Mouse (Mus musculus): ENCODE data around the gene Dhx37. TPM values are rescaled to one million over a fixed set of nuclear protein-coding genes. Genes with fewer than 3 reads are reported as not detected.
A peak's percentile ranks its signal among the peaks of the same experiment; 100 is the strongest.
"Not testable (repeated sequence)": the region's sequence is repeated elsewhere in the genome, so short reads cannot be mapped to it uniquely, and the experiment has no call there.

Dhx37 gene
- polyA plus RNA-seq, 1 experiment from 2014 or later, result 11.1 TPM

DNA sequence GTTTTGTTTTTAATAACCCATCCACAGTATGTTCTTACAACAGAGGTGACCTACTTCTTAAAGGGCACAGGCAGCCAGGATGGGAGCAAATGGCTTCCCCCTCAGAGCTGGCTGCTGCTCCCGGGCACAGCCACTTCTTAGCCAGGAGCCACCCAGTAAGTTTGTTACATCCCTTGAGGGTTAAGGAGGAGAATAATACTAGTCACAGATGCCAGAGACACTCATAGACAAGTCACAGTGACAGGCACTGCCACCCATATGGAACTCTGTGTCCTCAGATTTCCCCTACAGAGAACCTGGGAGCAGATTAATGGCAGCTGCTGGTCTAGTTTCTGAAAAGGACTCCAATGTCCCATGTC is 41.3 kb downstream of the Dhx37 start:
- Histone ChIP-seq H3K4me3 (ENCODE audit: low read depth, low read length) (peak overlapping the region; percentile 13; the same call in 1 of the 2 replicates), H3K27me3 (ENCODE audit: control insufficient read depth, insufficient read depth, low read length) (no peaks in the 10 kb centered on the region), H3K4me2 (ENCODE audit: low read depth) (no peak overlapping the region; the same call in 1 of the 2 replicates), H3K4me1 (ENCODE audit: control insufficient read depth, insufficient read depth, low read length) (peaks cover 21% of the 10 kb centered on the region), H3K27ac (ENCODE audit: low read depth, low read length) (peak overlapping the region; percentile 97), H3K36me3 (ENCODE audit: control insufficient read depth, insufficient read depth, low read length) (no peaks in the 10 kb centered on the region), H3K9me3 (ENCODE audit: control insufficient read depth, low read length) (no peaks in the 10 kb centered on the region), H3K9ac (ENCODE audit: low read length) (peak overlapping the region; percentile 18; the same call in 1 of the 2 replicates)
- DNase-seq (ENCODE audit: low spot score) (no peak), ATAC-seq (ENCODE audit: insufficient read depth, low FRiP score, low TSS enrichment) (no peak)
- whole genome bisulfite sequencing, result 47% methylated on average over 1 of the region's 1 CpGs

DNA sequence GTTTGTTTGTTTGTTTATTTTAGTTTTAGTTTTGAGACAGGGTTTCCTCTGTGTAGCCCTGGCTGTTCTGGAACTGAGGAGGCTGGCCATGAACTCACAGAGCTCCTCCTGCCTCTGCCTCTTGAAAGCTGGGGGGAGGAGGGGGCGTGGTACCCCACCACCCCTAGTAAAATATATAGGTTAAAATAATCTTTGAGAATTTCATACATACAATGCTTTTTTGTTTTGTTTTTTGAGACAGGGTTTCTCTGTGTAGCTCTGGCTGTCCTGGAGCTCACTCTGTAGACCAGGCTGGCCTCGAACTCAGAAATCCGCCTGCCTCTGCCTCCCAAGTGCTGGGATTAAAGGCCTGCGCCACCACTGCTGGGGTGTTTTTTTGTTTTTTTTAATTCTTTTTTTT is 41.7 kb downstream of the Dhx37 start:
- H3K27ac ChIP-seq (ENCODE audit: low read depth, low read length); H3K27me3 ChIP-seq (ENCODE audit: control insufficient read depth, insufficient read depth, low read length); H3K4me3 ChIP-seq (ENCODE audit: low read depth, low read length); ATAC-seq (ENCODE audit: insufficient read depth, low FRiP score, low TSS enrichment); H3K9me3 ChIP-seq (ENCODE audit: control insufficient read depth, low read length); H3K4me2 ChIP-seq (ENCODE audit: low read depth); H3K36me3 ChIP-seq (ENCODE audit: control insufficient read depth, insufficient read depth, low read length); H3K9ac ChIP-seq (ENCODE audit: low read length); DNase-seq (ENCODE audit: low spot score): not testable (repeated sequence)
- 98% methylated on average over 4 of the region's 4 CpGs for WGBS
- peaks cover 21% of the 10 kb centered on the region for H3K4me1 ChIP-seq (ENCODE audit: control insufficient read depth, insufficient read depth, low read length)

DNA sequence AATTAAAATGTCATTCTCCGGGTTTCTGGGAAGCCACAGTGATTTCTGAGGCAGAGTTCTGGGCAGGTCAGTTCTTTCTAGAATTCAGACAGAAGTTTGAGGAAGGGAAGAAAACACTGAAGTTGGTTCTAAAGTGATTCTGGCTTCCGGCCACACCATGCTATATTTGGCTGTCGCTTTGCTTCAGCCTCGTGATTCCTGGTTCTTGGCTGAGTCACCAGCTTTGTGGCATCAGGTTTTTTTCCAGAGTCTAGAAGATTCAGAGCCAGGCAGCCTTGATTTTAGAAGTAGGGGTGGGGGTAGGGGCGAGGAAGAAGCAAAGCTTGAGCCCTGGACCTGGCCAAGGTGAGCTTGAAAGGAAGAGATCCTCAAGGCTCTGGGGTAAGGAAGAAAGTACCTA is 42.3 kb downstream of the Dhx37 start:
- WGBS, result 91% methylated on average over 5 of the region's 5 CpGs
- Histone ChIP-seq H3K36me3 (ENCODE audit: control insufficient read depth, insufficient read depth, low read length) (no peaks in the 10 kb centered on the region), H3K27ac (ENCODE audit: low read depth, low read length) (no peak overlapping the region), H3K27me3 (ENCODE audit: control insufficient read depth, insufficient read depth, low read length) (no peaks in the 10 kb centered on the region), H3K9ac (ENCODE audit: low read length) (no peak overlapping the region), H3K4me1 (ENCODE audit: control insufficient read depth, insufficient read depth, low read length) (peaks cover 21% of the 10 kb centered on the region), H3K4me3 (ENCODE audit: low read depth, low read length) (no peak overlapping the region), H3K9me3 (ENCODE audit: control insufficient read depth, low read length) (no peaks in the 10 kb centered on the region), H3K4me2 (ENCODE audit: low read depth) (no peak overlapping the region)
- ATAC-seq (ENCODE audit: insufficient read depth, low FRiP score, low TSS enrichment) (no peak), DNase-seq (ENCODE audit: low spot score) (no peak)

DNA sequence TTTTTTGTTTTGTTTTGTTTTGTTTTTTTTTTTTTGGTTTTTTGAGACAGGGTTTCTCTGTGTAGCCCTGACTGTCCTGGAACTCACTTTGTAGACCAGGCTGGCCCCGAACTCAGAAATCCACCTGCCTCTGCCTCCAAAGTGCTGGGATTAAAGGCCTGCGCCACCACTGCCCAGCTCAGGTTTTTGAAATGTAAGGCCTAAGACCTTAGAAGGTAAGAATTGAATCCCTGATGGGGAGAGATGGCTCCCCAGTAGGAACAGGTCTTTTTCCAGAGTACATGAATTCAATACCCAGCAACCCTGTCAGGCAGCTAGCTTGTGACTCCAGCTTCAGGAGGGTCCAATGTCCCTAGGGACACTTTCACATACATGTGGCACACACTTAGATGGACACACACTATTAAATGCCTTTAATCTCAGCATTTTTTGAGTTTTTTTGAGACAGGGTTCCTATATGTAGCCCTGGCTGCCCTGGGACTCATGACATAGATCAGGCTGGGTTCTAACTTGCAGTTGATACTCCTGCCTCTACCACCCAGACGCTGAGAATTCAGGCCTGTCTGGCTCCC is 42.9 kb downstream of the Dhx37 start:
- no peak for DNase-seq (ENCODE audit: low spot score)
- Histone ChIP-seq H3K4me2 (ENCODE audit: low read depth) (no peak overlapping the region), H3K4me1 (ENCODE audit: control insufficient read depth, insufficient read depth, low read length) (peaks cover 21% of the 10 kb centered on the region), H3K27me3 (ENCODE audit: control insufficient read depth, insufficient read depth, low read length) (no peaks in the 10 kb centered on the region), H3K36me3 (ENCODE audit: control insufficient read depth, insufficient read depth, low read length) (no peaks in the 10 kb centered on the region), H3K4me3 (ENCODE audit: low read depth, low read length) (no peak overlapping the region), H3K27ac (ENCODE audit: low read depth, low read length) (no peak overlapping the region), H3K9ac (ENCODE audit: low read length) (no peak overlapping the region), H3K9me3 (ENCODE audit: control insufficient read depth, low read length) (no peaks in the 10 kb centered on the region)
- WGBS, result 91% methylated on average over 3 of the region's 3 CpGs
- no peak for ATAC-seq (ENCODE audit: insufficient read depth, low FRiP score, low TSS enrichment)

DNA sequence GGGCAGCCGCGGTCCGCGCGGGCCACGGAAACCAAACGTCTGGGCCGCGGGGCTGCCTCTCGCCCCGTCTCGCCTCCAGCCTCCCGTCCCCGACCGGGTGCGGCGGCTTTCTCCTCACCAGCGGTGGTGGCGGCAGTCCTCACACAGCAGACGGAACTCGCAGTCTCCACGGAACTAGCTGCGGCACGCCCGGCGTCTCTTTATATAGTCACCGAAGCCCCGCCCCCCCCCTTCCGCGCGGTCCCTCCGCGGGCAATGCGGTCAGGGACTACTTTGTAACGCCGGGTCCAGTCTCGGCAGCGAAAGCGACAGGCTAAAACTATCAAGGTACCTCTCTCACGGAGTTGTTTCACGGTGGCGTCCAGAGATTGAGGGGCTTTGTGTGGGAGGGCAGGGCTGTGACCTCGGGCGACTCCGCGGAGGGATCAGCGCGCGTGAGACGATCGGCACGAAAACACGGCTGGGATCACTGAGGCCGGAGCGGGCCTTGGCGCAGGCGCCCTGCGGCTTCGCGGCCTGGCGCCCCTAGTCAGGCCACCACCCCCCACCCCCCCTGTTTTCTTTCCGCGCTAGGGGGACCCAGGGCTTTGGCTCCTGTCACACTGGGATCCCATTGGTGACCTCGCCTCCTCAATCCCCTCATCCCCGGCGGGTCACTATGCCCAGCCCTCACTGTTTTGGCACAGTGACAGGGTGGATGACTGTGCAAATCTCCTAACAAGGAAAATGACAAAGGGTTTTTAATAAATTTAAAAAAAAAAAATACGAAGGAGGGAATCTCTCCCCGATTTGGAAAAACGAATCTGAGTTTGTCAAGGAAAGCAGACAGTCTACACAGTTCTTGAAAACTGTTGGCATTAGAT is 44.1 kb downstream of the Dhx37 start, which contains the start of gene Ubc:
Ubc (minus strand) TSS at position 624 of the 863 bp plus-strand sequence.
- H3K36me3 ChIP-seq (ENCODE audit: control insufficient read depth, insufficient read depth, low read length), result 0 out of 2 replicates have a peak, but pooled peaks cover 2% of the 10 kb centered on the region
- DNase-seq (ENCODE audit: low spot score) (peak; percentile 90), ATAC-seq (ENCODE audit: insufficient read depth, low FRiP score, low TSS enrichment) (peak; percentile 59)

DNA sequence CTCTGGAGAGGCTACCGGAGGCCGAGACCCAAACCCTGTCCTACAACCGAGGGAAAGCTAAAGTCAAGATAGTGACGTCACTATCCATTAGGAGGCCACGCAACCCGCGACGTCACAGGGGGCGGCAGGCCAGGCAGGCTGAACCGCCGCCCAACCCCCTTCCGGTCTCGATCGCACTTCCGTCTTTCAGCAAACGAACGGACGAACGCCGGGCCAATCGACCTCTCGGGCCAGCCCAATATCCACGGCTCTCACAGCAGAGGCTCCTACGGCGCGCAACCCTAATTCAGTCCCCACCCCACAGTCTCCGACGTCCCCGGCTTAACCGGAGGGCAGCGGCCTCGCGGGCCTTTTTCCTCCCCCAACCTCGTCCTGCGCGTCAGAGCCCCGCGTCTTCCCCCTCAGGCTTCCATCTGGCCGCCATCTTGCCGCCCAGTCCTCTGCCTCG is 44.8 kb downstream of the Dhx37 start, which contains the start of gene Gm10382:
Gm10382 (plus strand) TSS at position 192 of the 448 bp plus-strand sequence.
- under 1% methylated on average over 41 of the region's 41 CpGs for WGBS
- H3K9me3 ChIP-seq (ENCODE audit: control insufficient read depth, low read length), result no peaks in the 10 kb centered on the region
- ATAC-seq (ENCODE audit: insufficient read depth, low FRiP score, low TSS enrichment), result peak; percentile 3; the same call in 1 of the 2 replicates
- peaks cover 15% of the 10 kb centered on the region for H3K4me1 ChIP-seq (ENCODE audit: control insufficient read depth, insufficient read depth, low read length)
- 0 out of 2 replicates have a peak, but pooled peaks cover 2% of the 10 kb centered on the region for H3K36me3 ChIP-seq (ENCODE audit: control insufficient read depth, insufficient read depth, low read length)
- H3K9ac ChIP-seq (ENCODE audit: low read length), result peak within 1 kb of the TSS; percentile 90
- peak within 1 kb of the TSS; percentile 98 for H3K4me3 ChIP-seq (ENCODE audit: low read depth, low read length)
- H3K27me3 ChIP-seq (ENCODE audit: control insufficient read depth, insufficient read depth, low read length), result no peaks in the 10 kb centered on the region
- DNase-seq (ENCODE audit: low spot score), result peak; percentile 82
- peak within 1 kb of the TSS; percentile 94 for H3K27ac ChIP-seq (ENCODE audit: low read depth, low read length)
- H3K4me2 ChIP-seq (ENCODE audit: low read depth), result peak within 1 kb of the TSS; percentile 94

More for the DNA sequence above, 44.1 kb downstream of the Dhx37 start, which contains the start of gene Ubc:
- H3K27ac ChIP-seq (ENCODE audit: low read depth, low read length), result peak within 1 kb of the TSS; percentile 94
- H3K9me3 ChIP-seq (ENCODE audit: control insufficient read depth, low read length), result no peaks in the 10 kb centered on the region
- peaks cover 18% of the 10 kb centered on the region for H3K4me1 ChIP-seq (ENCODE audit: control insufficient read depth, insufficient read depth, low read length)
- 1% methylated on average over 69 of the region's 69 CpGs for WGBS
- H3K9ac ChIP-seq (ENCODE audit: low read length), result peak within 1 kb of the TSS; percentile 90
- peak within 1 kb of the TSS; percentile 98 for H3K4me3 ChIP-seq (ENCODE audit: low read depth, low read length)
- H3K27me3 ChIP-seq (ENCODE audit: control insufficient read depth, insufficient read depth, low read length), result no peaks in the 10 kb centered on the region
- peak within 1 kb of the TSS; percentile 94 for H3K4me2 ChIP-seq (ENCODE audit: low read depth)

DNA sequence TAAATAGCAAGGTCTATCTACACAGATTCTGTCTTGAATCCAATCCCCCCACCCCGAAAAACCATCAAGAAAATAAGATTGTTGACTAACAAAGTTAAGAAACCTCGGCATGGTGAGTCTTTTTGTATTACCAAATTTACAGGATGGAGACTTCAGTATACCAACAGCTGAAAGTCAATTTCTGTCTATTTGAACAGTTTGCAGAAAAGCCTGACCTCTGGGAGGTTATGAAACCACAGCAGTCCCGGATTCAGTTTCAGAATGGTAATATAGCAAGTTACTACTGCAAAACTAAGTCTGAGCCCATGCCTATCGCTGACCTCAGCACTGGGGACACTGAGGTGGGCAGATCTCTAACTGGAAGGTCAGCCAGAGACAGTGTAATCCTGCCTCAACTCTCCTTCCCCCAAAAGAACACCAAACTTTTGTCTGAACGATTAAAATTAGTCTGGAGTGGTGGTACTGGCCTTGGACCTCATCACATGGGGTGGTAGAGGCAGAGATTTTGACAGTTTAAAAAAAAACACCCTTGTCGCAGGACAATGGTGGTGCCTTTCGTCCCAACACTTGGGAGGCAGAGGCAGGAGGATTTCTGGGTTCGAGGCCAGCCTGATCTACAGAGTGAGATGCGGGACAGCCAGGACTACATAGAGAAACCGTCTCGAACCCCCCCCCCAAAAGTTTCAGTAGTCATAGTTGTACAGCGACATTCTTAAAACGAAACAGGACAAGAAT is 45.4 kb downstream of the Dhx37 start:
- no peak for DNase-seq (ENCODE audit: low spot score)
- no peak for ATAC-seq (ENCODE audit: insufficient read depth, low FRiP score, low TSS enrichment)
- H3K9ac ChIP-seq (ENCODE audit: low read length), result peak overlapping the region; percentile 90
- peak overlapping the region; percentile 94 for H3K4me2 ChIP-seq (ENCODE audit: low read depth)
- peaks cover 9% of the 10 kb centered on the region for H3K4me1 ChIP-seq (ENCODE audit: control insufficient read depth, insufficient read depth, low read length)
- H3K36me3 ChIP-seq (ENCODE audit: control insufficient read depth, insufficient read depth, low read length), result 0 out of 2 replicates have a peak, but pooled peaks cover 2% of the 10 kb centered on the region
- WGBS, result 30% methylated on average over 13 of the region's 13 CpGs
- H3K9me3 ChIP-seq (ENCODE audit: control insufficient read depth, low read length), result no peaks in the 10 kb centered on the region
- H3K4me3 ChIP-seq (ENCODE audit: low read depth, low read length), result peak overlapping the region; percentile 98
- no peak overlapping the region for H3K27ac ChIP-seq (ENCODE audit: low read depth, low read length)
- no peaks in the 10 kb centered on the region for H3K27me3 ChIP-seq (ENCODE audit: control insufficient read depth, insufficient read depth, low read length)

DNA sequence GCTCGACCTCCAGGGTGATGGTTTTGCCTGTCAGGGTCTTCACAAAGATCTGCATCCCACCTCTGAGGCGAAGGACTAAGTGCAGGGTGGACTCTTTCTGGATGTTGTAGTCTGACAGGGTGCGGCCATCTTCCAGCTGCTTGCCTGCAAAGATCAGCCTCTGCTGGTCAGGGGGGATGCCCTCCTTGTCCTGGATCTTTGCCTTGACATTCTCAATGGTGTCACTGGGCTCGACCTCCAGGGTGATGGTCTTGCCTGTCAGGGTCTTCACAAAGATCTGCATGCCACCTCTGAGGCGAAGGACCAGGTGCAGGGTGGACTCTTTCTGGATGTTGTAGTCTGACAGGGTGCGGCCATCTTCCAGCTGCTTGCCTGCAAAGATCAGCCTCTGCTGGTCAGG is 46.6 kb downstream of the Dhx37 start:
- H3K9me3 ChIP-seq (ENCODE audit: control insufficient read depth, low read length); DNase-seq (ENCODE audit: low spot score); H3K4me3 ChIP-seq (ENCODE audit: low read depth, low read length); H3K27ac ChIP-seq (ENCODE audit: low read depth, low read length); H3K36me3 ChIP-seq (ENCODE audit: control insufficient read depth, insufficient read depth, low read length); ATAC-seq (ENCODE audit: insufficient read depth, low FRiP score, low TSS enrichment); H3K4me2 ChIP-seq (ENCODE audit: low read depth); H3K4me1 ChIP-seq (ENCODE audit: control insufficient read depth, insufficient read depth, low read length); H3K9ac ChIP-seq (ENCODE audit: low read length); H3K27me3 ChIP-seq (ENCODE audit: control insufficient read depth, insufficient read depth, low read length): not testable (repeated sequence)
- 89% methylated on average over 5 of the region's 6 CpGs for WGBS

All from neural tube, embryonic 11.5 days (tissue).